Mouse (Mus musculus) thymus, adult 2 months (tissue): Measurements from ENCODE around the gene Lrrc4.

ENCODE experiments used
- CTCF ChIP-seq: fragments of 200-500 bp; IDR thresholded peaks from 2 replicates; pipeline ENCODE4 v1.5.1; 2012; ENCODE audit warnings: mild to moderate bottlenecking, control low read depth, low read length, moderate library complexity, borderline replicate concordance; ENCODE audit not compliant: control insufficient read depth, poor library complexity, insufficient read depth; ENCODE audit errors: extremely low read depth
- POLR2A ChIP-seq: fragments of 200-500 bp; IDR thresholded peaks from 2 replicates; pipeline ENCODE4 v1.6.1; 2012; ENCODE audit warnings: mild to moderate bottlenecking, low read length, control low read depth, moderate library complexity; ENCODE audit not compliant: control insufficient read depth, poor library complexity, insufficient read depth; ENCODE audit errors: extremely low read depth

GRCm38 (mm10) chr6:28866206-28866605 lies 34.7 kb upstream of the Lrrc4 start:
- TF ChIP-seq CTCF (no peak), POLR2A (no peak)
